Mouse (Mus musculus) gastrocnemius, postnatal 10 days (tissue): ENCODE results near the gene Saa2. TPM values are rescaled to one million over a fixed set of nuclear protein-coding genes. Genes with fewer than 3 reads are reported as not detected.

Source experiments
- DNase-seq: peaks from one replicate; pipeline ENCODE4 v3.0.0; 2021; ENCODE audit warnings: mixed read lengths
- total RNA-seq, 2 experiments: library from RNA; stranded (reverse); gene quantifications; 2 replicates each; pipeline ENCODE4 v1.2.3; 2021

The Saa2 gene
- total RNA-seq, 2 experiments from 2014 or later: not detected

DNA sequence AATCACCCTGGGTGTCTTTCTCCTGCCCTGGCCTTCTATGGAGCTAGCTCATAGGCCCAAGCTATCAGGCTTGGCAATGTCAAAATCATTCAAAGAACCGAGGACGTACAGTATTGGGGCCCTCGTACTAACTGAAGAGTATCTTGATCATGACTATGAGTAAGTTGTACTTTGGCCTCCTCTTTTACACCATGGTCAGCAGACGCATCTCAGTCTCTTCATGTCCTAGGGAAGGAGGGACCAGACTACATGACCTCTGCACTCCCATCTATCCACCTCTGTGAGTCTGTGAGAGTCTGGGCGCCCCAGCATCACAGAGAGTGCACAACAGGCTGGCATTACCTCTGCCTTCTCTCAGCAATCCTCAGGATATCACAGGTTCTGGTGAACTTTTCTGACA is 11.0 kb downstream of the Saa2 start:
- no peak for DNase-seq

DNA sequence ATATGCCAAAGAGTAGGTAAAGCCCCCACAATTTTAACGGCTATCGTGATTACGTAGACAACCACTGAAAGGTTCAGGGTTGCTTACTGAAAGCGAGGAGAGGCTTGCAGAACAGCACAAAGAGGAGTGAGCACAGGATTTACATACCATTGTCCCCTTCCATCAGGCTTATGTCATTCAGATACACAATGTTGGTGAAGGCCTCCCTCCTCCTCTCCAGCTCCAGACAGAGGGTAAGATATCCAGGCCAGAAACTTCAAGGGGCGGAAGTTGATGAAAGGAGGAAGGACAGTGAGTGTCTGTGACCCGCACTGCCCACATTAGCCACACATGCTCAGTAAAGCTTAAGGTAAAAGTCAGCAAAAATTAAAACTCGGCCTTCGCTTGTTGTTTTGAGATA is 13.1 kb downstream of the Saa2 start:
- no peak for DNase-seq

DNA sequence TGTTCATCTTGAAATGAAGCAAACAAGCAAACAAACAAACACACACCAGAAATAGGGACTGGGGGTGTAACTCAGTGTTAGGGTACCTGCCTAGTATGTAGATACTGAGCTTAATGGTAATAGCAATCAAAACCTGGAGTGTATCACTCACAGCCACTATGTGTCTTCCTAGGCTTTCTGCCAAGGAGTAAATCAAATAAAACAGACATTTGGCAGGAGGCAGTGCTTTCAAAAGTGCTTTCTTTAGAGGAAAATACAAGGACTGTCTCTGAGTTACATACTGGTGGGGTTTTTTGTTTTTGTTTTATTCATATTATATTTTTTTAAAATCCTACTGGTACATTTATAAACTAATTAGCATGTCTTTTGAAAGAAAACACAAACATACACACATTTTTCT is 15.8 kb downstream of the Saa2 start:
- DNase-seq: no peak

- DNase-seq: no peak
These were observed 16.9 kb downstream of the Saa2 start for GRCm38 (mm10) chr7:46768451-46768850.

DNA sequence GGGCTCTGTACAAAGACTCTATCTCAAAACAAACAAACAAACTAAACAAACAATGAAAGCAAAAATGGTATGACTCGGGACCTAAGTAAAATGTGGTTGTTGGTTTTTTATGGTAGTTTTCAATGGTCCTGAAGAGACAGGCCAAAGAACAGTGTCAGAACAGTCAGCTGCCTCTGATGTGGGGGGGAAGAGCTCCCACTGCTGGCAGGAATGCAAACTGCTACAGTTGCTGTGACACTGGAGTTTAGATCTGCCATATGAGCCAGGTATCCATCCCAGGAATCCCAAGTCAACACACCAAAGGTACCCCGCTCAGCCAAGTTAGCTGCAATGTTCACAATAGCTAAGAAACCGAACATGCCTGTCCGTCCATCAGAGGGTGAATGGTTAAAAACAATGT is 19.1 kb downstream of the Saa2 start:
- DNase-seq: peak; percentile 52

DNA sequence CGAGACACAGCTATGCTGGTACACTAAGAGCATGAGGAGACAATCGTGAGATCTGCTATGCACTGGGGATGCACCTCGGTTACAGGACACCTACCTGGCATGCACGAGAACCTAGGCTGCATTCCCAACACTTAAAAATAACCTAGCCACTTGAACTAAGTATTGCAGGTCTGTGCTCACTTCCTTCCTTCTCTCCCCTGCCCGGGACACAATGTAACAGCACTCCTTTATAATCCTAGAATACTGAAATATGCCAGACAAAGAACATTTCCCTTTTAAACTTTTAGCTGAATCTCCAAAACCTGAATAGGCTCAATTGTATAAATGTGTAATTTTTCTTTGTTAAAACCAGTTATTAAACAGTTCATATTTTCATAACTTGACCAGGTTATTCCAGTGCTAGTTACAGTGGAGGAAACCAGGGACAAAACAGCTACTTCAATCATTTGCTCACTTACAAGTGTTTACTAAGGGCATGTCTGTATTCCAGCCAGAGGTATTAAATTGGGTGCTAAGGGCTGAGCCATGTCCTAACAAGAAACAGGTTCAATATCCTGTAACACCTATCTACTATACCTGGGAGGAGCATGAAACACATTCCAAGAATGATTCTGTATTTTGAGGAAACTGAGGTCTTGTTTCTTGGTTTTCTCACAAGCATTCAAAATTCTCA is 37.7 kb downstream of the Saa2 start:
- DNase-seq: no peak

DNA sequence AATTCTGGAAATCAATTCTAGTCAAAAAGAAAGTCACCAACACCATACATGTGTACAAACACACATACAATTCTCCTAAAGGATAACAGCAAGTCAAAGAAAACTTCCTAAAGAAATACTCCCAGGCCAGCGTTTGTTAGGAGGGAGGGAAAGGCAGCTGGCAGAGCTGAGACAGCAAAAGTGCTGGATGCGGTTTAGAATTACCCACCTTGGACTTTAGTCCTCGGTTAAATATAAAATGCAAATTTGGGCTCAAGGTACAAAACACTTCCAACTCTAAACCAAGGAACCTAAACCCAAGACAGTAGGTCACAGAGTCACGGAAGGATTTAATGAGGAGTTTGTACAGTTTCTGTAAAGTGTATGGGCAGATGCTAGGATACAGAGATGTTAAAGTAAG is 42.3 kb downstream of the Saa2 start:
- DNase-seq: no peak

- DNase-seq: peak; percentile 99
These were observed 44.0 kb downstream of the Saa2 start, which contains the start of the genes Hps5 and Gtf2h1 for GRCm38 (mm10) chr7:46795287-46796205. Gene Hps5, minus strand, starts transcription at chr7:46796064. Gene Gtf2h1, plus strand, starts transcription at chr7:46796103.

- no peak for DNase-seq
These were observed 44.7 kb downstream of the Saa2 start for GRCm38 (mm10) chr7:46796206-46796679.

DNA sequence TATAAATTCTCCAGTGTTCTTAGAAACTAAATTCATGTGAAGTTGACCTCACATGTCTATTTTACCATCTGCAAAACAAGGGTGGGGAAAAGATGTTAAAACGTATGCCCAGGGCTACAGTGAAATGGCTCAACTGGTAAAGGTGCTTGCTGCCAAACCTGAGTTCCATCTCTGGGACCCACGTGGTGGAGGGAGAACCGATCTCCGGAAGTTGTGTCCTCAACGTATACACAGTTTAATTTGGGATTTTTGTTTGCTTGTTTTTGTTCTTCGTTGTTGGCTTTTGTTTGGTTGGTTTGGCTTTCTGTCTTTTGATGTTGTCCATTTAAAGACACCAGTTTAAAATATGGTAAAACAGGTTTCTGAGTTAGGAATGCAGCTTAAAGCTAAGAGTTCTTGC is 45.2 kb downstream of the Saa2 start:
- no peak for DNase-seq

Other genes starting within 250 kb of the Saa2 start
- 1 to 10 TPM; 5.8 to 6.7 TPM for gene Sergef, start 112.0 kb upstream of the Saa2 start, total RNA-seq
- gene Tph1, start 79.3 kb upstream of the Saa2 start, total RNA-seq: 1 to 10 TPM in 1 of 2 experiments, under 1 TPM in 1; 0.47 to 1.0 TPM
- 1 to 10 TPM; 4.9 to 7.0 TPM for gene Saal1, start 41.1 kb upstream of the Saa2 start, total RNA-seq
- gene Saa3, start 36.1 kb upstream of the Saa2 start, total RNA-seq: not detected
- not detected for gene Saa4, start 19.2 kb upstream of the Saa2 start, total RNA-seq
- gene Saa1, start 8.8 kb upstream of the Saa2 start, total RNA-seq: under 1 TPM in 1 of 2 experiments, not detected in 1; 0.70 TPM
- 10 to 100 TPM; 12.1 to 16.0 TPM for gene Hps5, start 44.3 kb downstream of the Saa2 start, total RNA-seq
- gene Gtf2h1, start 44.3 kb downstream of the Saa2 start, total RNA-seq: 10 to 100 TPM; 18.3 to 23.4 TPM
- gene Ldha, start 89.7 kb downstream of the Saa2 start, total RNA-seq: 1,000 to 10,000 TPM; 1,967 to 2,342 TPM
- not detected for gene Ldhc, start 109.4 kb downstream of the Saa2 start, total RNA-seq
- gene Tsg101, start 168.2 kb downstream of the Saa2 start, total RNA-seq: 10 to 100 TPM; 50.2 to 57.1 TPM
- gene Uevld, start 206.7 kb downstream of the Saa2 start, total RNA-seq: 10 to 100 TPM; 11.5 to 14.9 TPM
- not detected for gene Gm9999, start 231.8 kb downstream of the Saa2 start, total RNA-seq